Mouse (Mus musculus) liver, embryonic 11.5 days (tissue): ENCODE data around the gene Chst11. TPM values are rescaled to one million over a fixed set of nuclear protein-coding genes. Genes with fewer than 3 reads are reported as not detected.

Source experiments
- ATAC-seq: fragments of 200-750 bp; cut with Nextera tagmentation; replicated peaks from 2 replicates; pipeline ENCODE4 v1.8.0; 2017; ENCODE audit warnings: moderate number of reproducible peaks, mild to moderate bottlenecking, moderate TSS enrichment, moderate library complexity; ENCODE audit not compliant: low FRiP score
- DNase-seq: peaks from one replicate; pipeline ENCODE4 v3.0.0-alpha.2; 2017; ENCODE audit warnings: low spot score
- H3K27ac ChIP-seq: fragments of 300-500 bp; sonication (generic); 2 replicates; pipeline ENCODE4 v1.5.1; 2014; ENCODE audit warnings: mild to moderate bottlenecking, low read depth, low read length, control low read depth
- H3K27me3 ChIP-seq: fragments of 300-500 bp; sonication (generic); replicated peaks from 2 replicates; pipeline ENCODE4 v1.6.1; 2014; ENCODE audit warnings: low read length, mixed read lengths; ENCODE audit not compliant: control insufficient read depth, insufficient read depth
- H3K36me3 ChIP-seq: fragments of 300-500 bp; sonication (generic); 2 replicates; pipeline ENCODE4 v1.6.1; 2014; ENCODE audit warnings: mild to moderate bottlenecking, low read length, moderate library complexity, mixed read lengths; ENCODE audit not compliant: control insufficient read depth, insufficient read depth
- H3K4me1 ChIP-seq: fragments of 300-500 bp; sonication (generic); replicated peaks from 2 replicates; pipeline ENCODE4 v1.6.1; 2014; ENCODE audit warnings: low read length, mixed read lengths; ENCODE audit not compliant: control insufficient read depth, insufficient read depth
- H3K4me2 ChIP-seq: fragments of 300-500 bp; sonication (generic); 2 replicates; pipeline ENCODE4 v1.6.1; 2014; ENCODE audit warnings: mild to moderate bottlenecking, control low read depth, moderate library complexity
- H3K4me3 ChIP-seq: fragments of 300-500 bp; sonication (generic); 2 replicates; pipeline ENCODE4 v1.5.1; 2014; ENCODE audit warnings: low read depth, low read length, control low read depth
- H3K9ac ChIP-seq: fragments of 300-500 bp; sonication (generic); 2 replicates; pipeline ENCODE4 v1.6.1; 2014; ENCODE audit warnings: low read depth, low read length, control low read depth
- H3K9me3 ChIP-seq: fragments of 300-500 bp; sonication (generic); 2 replicates; pipeline ENCODE4 v1.6.1; 2016; ENCODE audit warnings: low read length, inconsistent platforms, mixed read lengths; ENCODE audit not compliant: control insufficient read depth
- WGBS: fragments of 180-500 bp; shearing (Covaris S2); extraction: QIAGEN DNeasy Blood & Tissue Kit; methylation state at CpG from one replicate; pipeline ENCODE4 v1.1.7; 2014; 5-methylcytosine and 5-hydroxymethylcytosine counted together
- polyA plus RNA-seq: library from polyadenylated mRNA; unstranded; fragments of >200 nt; fragmentation: Nextera tagmentation; extraction: Ambion mirVana; gene quantifications from 2 replicates; pipeline ENCODE4 v1.2.1, GENCODE M21; 2014

The Chst11 gene
- polyA plus RNA-seq, 1 experiment from 2014 or later, result 2.9 TPM

DNA sequence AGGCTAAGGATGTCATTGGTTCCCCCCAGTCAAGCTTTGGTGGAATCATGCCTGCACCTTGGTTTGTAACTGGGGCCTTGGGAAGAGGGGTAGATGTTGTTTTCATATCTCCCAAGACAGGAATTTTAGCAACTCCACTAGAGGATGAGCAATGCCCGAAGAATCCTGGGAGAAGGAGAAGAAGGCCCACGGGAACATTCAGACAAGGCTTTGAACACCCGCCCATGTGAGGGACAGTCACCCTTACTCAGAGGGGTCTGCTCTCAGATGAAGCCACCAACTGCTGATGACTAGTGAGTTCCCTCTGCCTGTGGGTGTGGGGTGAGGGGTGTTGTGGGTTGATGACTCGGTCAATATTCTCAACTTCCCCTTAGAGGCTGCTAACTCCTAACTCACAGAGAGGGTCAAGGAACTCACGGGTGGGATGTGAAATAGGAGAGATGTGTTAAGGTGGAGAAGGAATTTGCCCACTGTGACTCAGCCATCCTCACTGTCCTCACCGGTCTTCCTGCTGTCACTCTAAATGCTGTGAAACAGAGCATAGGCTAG is 22.8 kb upstream of the Chst11 start:
- DNase-seq, result no peak
- Histone ChIP-seq H3K9ac (no peak overlapping the region), H3K27me3 (no peaks in the 10 kb centered on the region), H3K4me2 (no peak overlapping the region; the same call in 1 of the 2 replicates), H3K4me1 (peaks cover 11% of the 10 kb centered on the region), H3K27ac (no peak overlapping the region), H3K4me3 (no peak overlapping the region), H3K36me3 (no peaks in the 10 kb centered on the region), H3K9me3 (no peaks in the 10 kb centered on the region)
- 56% methylated on average over 6 of the region's 6 CpGs for WGBS
- ATAC-seq, result no peak

DNA sequence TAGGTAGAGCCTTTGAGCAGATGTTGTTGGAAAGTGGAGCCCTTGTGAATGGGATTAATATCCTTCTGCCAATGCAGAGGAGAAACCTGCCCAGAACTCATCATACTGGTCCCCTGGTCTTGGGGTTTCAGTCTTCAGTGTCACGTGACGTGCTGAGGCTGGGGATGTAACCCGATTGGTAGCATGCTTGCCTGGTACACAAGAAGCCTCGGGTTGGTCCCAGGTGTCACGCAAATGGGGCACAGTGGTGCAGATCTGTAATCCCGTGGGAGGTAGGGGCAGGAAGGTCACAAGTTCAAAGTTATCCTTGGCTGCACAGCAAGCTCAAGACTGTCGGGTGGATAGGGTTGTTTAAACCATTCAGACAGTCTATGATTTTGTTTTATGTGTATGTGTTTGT is 20.8 kb upstream of the Chst11 start:
- no peak overlapping the region for H3K4me2 ChIP-seq
- no peak for ATAC-seq
- H3K27me3 ChIP-seq, result no peaks in the 10 kb centered on the region
- no peak overlapping the region for H3K4me3 ChIP-seq
- peaks cover 11% of the 10 kb centered on the region for H3K4me1 ChIP-seq
- no peaks in the 10 kb centered on the region for H3K36me3 ChIP-seq
- DNase-seq, result no peak
- WGBS, result 73% methylated on average over 7 of the region's 7 CpGs
- H3K9ac ChIP-seq, result no peak overlapping the region
- no peaks in the 10 kb centered on the region for H3K9me3 ChIP-seq
- H3K27ac ChIP-seq, result no peak overlapping the region

DNA sequence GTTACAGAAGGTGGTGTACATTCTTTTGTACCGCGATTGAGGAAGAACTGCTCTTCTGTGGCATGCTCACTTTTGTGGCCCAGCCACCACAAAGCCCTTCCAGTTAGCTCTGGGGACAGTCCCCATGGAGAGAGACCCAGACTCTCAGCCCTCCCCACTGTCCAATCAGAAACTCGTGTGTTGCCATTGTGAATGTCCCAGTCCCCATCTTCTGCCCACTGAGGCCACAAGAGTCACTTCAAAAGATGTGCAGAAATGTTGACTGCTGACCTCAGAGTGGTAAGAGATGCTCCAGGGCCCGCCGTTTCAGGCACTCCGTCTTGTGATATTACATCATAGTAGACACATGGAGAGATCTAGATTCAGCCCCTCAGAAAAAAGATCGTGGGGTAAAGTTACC is 18.6 kb upstream of the Chst11 start:
- no peaks in the 10 kb centered on the region for H3K27me3 ChIP-seq
- peaks cover 15% of the 10 kb centered on the region for H3K4me1 ChIP-seq
- DNase-seq, result no peak
- H3K36me3 ChIP-seq, result no peaks in the 10 kb centered on the region
- no peak for ATAC-seq
- no peak overlapping the region for H3K4me3 ChIP-seq
- no peak overlapping the region for H3K4me2 ChIP-seq
- WGBS, result 77% methylated on average over 7 of the region's 7 CpGs
- H3K9ac ChIP-seq, result no peak overlapping the region
- no peak overlapping the region for H3K27ac ChIP-seq
- H3K9me3 ChIP-seq, result no peaks in the 10 kb centered on the region

DNA sequence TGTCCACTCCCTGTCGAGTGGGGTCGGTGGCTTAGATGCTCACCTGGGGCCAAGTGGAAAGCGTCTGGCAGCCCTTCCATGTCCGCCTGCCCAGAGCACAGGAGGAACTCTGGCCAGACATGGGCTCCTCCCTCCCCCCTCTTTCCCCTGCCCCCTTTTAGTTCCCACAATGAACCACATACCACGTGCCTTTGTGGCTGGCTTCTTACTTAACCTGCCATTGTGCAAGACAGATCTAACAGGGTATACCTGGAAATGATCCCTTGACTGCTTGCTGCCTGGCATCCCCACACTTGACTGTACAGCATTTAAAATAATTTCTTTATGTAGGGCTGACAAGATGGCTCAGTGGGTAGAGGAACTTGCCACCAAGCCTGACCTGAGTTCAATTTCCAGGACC is 15.7 kb upstream of the Chst11 start:
- no peaks in the 10 kb centered on the region for H3K36me3 ChIP-seq
- H3K4me1 ChIP-seq, result peaks cover 14% of the 10 kb centered on the region
- no peaks in the 10 kb centered on the region for H3K27me3 ChIP-seq
- DNase-seq, result no peak
- H3K9ac ChIP-seq, result no peak overlapping the region
- H3K4me3 ChIP-seq, result no peak overlapping the region
- H3K4me2 ChIP-seq, result no peak overlapping the region
- no peaks in the 10 kb centered on the region for H3K9me3 ChIP-seq
- no peak overlapping the region for H3K27ac ChIP-seq
- 48% methylated on average over 5 of the region's 5 CpGs for WGBS
- no peak for ATAC-seq

DNA sequence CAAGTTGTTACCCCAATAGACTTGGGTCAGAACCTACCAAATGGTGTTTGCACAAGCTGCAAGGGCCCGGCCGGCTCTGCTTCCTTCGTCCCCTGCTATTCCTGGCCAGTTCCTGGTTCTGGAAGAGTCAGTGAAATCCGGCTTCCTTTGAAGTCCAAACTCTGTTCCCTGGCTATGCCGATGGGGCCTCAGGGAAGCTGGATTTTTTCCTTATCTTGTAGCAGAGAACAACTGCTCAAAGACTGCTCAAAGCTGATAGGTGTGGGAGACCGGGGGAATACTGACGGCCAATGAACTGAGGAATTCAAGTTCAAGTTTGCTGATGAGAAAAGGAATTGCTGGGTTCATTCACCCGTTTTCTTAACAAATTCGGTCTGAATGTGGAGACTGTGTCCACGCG is 13.7 kb upstream of the Chst11 start:
- ATAC-seq, result no peak
- no peak overlapping the region for H3K4me2 ChIP-seq
- H3K27me3 ChIP-seq, result no peaks in the 10 kb centered on the region
- peaks cover 16% of the 10 kb centered on the region for H3K4me1 ChIP-seq
- H3K27ac ChIP-seq, result no peak overlapping the region
- H3K9me3 ChIP-seq, result no peaks in the 10 kb centered on the region
- 47% methylated on average over 11 of the region's 11 CpGs for WGBS
- no peak overlapping the region for H3K9ac ChIP-seq
- no peak for DNase-seq
- H3K4me3 ChIP-seq, result no peak overlapping the region
- no peaks in the 10 kb centered on the region for H3K36me3 ChIP-seq

DNA sequence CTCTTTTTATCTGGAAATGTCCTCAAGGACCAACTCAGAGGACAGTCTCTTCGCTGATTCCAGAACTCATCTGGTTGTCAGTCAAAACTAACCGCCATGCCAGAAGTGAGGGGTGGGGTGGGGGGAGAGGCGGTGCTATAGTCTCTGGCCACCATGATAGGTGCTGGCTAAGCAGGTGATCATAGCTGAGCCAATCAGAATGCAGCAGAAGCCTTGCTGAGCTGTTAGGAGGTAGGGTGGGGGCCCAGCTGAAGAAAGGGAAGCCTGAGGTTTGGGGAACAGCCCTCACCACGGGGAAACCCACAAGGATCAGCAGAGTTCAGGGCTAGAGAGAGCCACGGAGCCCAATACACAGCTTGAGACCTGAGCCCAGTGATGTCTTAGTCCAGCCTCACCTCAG is 11.1 kb upstream of the Chst11 start:
- WGBS, result 49% methylated on average over 5 of the region's 5 CpGs
- no peak overlapping the region for H3K27ac ChIP-seq
- H3K36me3 ChIP-seq, result no peaks in the 10 kb centered on the region
- no peak overlapping the region for H3K9ac ChIP-seq
- H3K4me1 ChIP-seq, result peaks cover 16% of the 10 kb centered on the region
- ATAC-seq (peak; percentile 86), DNase-seq (no peak)
- H3K4me3 ChIP-seq, result no peak overlapping the region
- 0 out of 2 replicates have a peak, but pooled peaks cover 4% of the 10 kb centered on the region for H3K27me3 ChIP-seq
- no peaks in the 10 kb centered on the region for H3K9me3 ChIP-seq
- no peak overlapping the region for H3K4me2 ChIP-seq

DNA sequence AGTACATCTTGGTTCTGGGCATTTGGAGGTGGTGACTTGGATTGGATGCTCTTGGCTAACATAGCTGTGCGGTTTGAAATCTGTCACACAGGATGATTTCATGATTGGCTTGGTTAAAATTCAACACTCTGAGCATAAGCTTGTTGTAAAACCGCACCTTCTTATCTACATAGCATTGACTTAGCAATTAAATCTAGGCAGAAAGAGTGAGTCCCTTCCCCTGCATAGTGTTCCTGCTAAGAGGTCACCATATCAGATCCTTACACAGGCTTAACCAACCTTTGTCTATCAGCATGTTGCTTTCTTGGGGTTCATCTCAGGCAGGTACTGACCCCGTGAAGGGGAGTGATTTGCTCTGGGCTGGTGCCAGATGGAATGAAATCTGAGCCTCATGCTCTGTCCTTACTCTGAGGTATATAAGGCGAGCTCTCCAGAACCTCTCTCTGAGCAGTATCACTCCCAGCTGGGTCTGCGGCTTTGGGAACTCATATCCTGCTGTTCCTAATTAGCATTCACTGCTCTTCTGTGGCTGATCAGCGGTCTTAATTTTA is 10.6 kb upstream of the Chst11 start:
- 61% methylated on average over 6 of the region's 6 CpGs for WGBS
- Histone ChIP-seq H3K9ac (no peak overlapping the region), H3K4me3 (no peak overlapping the region), H3K27me3 (0 out of 2 replicates have a peak, but pooled peaks cover 7% of the 10 kb centered on the region), H3K9me3 (no peaks in the 10 kb centered on the region), H3K27ac (no peak overlapping the region), H3K4me2 (no peak overlapping the region), H3K36me3 (no peaks in the 10 kb centered on the region), H3K4me1 (peaks cover 16% of the 10 kb centered on the region)
- DNase-seq (no peak), ATAC-seq (0 out of 2 replicates have a peak, but pooled peaks have one; percentile 17)

DNA sequence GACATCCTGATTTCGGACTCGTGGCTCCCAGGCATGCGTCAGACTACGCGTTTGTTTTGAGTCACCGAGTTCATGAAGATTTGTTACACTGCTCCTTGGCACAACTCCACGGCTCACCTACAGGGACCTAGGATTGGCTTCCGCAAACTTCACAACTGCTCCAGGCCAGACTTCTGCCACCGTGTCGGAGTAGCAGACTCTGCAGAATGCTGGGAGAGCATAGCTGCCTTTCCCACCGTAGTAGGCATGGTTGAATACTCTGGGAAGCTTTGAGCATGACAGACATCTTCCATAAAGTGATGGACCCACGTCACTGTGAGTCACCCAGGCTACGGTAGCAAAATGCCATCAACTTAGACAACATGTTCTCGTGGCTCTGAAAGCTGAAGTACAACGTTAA is 9.5 kb upstream of the Chst11 start:
- WGBS, result 92% methylated on average over 15 of the region's 15 CpGs
- H3K9ac ChIP-seq, result no peak overlapping the region
- peaks cover 16% of the 10 kb centered on the region for H3K27me3 ChIP-seq
- DNase-seq (no peak), ATAC-seq (no peak)
- no peaks in the 10 kb centered on the region for H3K36me3 ChIP-seq
- H3K9me3 ChIP-seq, result no peaks in the 10 kb centered on the region
- H3K4me3 ChIP-seq, result no peak overlapping the region
- H3K4me1 ChIP-seq, result peaks cover 16% of the 10 kb centered on the region
- no peak overlapping the region for H3K4me2 ChIP-seq
- no peak overlapping the region for H3K27ac ChIP-seq

DNA sequence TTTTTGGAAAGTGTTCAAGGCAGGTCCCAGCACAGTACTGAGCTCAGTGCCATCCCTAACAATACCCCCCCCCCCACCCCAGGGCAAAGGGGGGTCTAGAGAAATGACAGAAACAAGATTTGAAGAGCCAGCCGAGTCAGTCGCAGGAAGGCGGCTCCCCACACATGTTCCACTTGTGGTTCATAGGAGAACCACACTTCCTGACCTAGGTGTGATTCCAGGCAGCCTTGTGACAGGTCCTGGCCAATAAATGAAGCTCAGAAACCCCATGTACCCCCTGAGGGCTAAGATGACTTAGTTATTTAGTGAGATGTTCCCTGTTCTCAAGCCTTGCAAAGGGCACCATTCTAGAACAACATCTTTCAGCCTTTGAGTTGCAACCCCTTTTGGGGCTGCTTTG is 3.0 kb upstream of the Chst11 start:
- DNase-seq, result no peak
- Histone ChIP-seq H3K4me2 (no peak overlapping the region), H3K9ac (no peak overlapping the region), H3K27ac (no peak overlapping the region), H3K9me3 (no peaks in the 10 kb centered on the region), H3K4me3 (no peak overlapping the region), H3K4me1 (peaks cover 8% of the 10 kb centered on the region), H3K36me3 (no peaks in the 10 kb centered on the region), H3K27me3 (peaks cover 36% of the 10 kb centered on the region)
- WGBS, result 52% methylated on average over 3 of the region's 3 CpGs
- ATAC-seq, result no peak
